Mouse (Mus musculus): ENCODE data around the gene Tmem19. TPM values are rescaled to one million over a fixed set of nuclear protein-coding genes. Genes with fewer than 3 reads are reported as not detected.

Tmem19 gene
- total RNA-seq, 1 experiment from 2014 or later, result 22.2 TPM

DNA sequence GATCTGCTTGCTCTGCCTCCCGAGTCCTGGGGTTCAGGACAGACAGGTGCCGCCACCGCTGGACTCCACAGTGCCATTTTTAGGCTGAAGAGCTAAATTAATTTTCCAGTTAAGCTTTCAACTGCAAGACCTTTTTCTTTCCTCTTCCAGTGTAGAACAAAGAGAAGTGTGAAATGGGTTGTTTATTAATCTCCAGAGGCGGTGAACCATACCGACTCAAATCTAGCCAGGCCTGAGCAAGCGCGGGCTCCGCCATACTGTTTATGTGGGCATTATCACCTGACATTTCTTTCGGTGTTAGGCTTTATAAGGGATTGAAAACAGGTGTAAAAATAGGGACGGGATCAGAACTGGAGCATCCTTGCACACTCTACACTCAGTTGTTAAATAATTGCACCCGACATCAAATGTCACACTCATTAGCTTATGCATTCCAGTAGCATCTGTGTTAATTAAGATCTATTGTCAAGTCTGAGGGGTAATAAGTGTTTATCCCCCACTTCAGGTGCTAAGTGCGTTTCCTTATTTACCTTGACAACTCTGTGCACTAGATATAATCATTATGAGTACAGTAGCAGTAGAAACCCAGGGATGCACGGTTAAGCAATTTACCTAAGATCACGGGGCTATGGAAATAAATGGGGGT, 48.5 kb downstream of the Tmem19 start:
- no peak for ATAC-seq (replicated peaks; ENCODE audit: low read depth, poor library complexity, severe bottlenecking)

DNA sequence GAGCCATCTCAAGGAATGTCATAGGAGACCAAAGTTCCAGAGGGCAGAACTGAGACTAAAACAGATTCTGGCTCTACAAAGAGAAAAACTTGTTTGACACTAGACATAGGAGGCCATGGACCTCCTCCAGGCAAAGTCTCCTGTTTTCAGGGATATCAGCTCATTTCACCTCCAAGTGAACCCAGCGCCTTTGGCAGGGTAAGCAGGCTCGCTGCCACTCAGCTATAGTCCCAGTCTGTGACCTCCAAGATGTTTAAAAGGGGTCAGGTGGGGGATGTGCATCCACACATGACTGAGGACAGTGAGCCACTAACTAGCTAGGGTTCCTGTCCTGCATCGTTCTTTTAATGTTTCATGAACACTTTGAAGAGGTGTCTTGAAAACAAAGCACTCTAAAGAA, 49.6 kb downstream of the Tmem19 start:
- ATAC-seq (replicated peaks; ENCODE audit: low read depth, poor library complexity, severe bottlenecking), result no peak

DNA sequence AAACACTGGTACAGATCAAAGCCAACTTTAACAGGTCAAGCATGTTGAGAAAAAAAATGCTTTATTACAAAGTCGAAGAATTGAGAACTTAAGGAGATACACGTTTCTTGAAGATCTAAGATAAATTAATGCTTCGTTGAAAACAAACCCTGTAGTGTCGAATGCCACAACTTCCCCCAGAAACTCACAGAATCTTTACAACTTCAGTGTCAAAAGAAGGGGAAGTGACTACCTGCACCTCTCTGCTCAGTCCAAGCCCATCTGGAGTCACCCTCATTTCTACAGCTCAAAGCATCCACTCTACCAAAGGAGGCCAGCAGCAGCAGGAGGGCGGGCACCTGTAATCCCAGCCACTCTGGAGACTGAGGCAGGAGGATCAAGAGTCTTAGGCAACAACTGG, 50.1 kb downstream of the Tmem19 start:
- ATAC-seq (replicated peaks; ENCODE audit: low read depth, poor library complexity, severe bottlenecking), result peak; percentile 42

DNA sequence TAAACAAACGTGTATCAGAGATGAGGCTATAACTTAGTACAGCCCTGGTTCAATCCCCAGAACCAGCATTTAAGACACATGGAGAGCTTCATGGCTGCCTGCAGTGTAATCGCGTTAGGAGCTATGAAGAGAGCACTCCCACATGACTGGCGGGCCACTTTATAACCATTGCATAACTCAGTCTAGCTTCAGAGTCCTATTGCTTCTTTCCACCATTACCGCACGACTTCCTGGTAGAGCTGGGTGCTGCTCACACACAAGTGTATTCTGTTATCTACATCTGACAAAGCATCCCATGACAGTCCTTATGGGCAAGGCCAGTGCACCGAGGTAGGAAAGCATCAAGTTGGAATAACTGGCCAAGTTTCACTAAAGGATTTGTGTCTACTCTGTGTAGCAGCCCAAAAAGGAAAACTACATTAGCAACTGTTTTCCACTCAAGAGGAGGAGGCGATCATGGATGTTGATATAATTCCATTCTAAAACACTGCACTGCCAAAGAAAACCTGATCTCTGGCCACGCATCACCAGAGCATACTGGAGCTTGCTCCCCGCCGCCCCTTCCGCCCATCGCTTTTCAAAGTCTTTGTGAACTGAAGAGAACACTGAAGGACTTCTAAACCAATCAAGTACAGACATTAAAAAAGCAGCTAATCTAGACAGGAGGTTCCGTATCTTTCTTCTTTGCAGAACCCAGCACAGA, 50.9 kb downstream of the Tmem19 start:
- peak; percentile 24 for ATAC-seq (replicated peaks; ENCODE audit: low read depth, poor library complexity, severe bottlenecking)

DNA sequence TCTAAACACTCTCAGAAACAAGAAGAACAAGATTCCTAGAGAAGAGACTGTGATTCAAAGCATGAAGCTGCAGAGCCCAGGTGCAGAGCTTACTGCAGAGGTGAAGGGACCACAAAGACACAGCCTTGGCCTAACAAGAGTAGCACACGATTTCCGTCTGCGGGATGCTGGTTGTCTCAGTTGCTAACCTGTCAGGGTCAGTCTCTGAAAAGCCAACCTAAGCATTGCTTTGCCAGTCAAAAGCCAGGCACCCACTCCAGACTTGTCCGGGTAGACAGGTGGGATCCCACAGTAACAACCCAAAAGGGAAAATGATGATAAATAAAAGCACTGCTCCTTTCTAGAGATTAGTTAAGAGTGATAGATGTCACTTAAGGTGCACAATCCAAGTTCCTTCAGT, 53.1 kb downstream of the Tmem19 start:
- ATAC-seq (replicated peaks; ENCODE audit: low read depth, poor library complexity, severe bottlenecking), result no peak

DNA sequence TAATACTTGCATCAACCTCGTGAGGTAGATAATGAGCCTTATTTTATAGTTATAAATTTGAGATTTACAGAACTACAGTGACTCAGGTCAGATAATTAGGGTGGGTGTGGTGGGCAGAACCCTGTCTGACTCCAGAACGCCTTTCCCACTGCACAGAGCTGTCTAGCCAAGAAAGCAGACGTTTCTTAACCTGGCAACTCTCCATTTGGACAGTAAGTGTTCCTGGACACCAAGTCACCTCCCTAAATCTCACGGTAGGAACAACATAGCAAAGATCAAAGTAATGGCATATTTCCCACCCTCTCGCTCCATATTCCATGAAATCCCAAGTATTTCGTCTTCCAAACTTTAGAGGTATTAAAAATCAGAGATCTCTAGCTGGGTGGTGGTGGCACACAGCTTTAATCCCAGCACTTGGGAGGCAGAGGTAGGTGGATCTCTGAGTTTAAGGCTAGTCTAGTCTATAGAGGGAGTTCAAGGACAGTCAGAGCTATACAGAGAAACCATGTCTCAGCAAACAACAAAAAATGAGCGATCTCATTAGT, 54.9 kb downstream of the Tmem19 start:
- ATAC-seq (replicated peaks; ENCODE audit: low read depth, poor library complexity, severe bottlenecking), result no peak

DNA sequence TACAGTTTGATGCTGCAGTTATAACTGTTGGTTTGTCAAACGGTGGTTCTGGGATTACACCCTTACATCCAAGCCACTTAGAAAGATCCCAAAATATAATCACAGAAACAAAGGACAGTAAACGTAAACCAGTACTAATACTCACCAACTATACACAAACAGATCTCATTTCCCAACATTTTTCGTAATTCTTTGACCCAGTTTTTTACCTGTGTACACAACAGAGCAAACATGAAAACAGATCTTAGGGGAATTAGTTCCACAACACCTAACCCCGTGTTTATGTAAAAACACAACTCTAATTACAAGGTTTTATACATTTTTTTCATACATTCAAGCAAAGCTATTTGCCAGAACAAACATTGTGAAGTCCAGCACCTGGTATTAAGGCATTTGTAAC, 63.6 kb downstream of the Tmem19 start:
- no peak for ATAC-seq (replicated peaks; ENCODE audit: low read depth, poor library complexity, severe bottlenecking)

DNA sequence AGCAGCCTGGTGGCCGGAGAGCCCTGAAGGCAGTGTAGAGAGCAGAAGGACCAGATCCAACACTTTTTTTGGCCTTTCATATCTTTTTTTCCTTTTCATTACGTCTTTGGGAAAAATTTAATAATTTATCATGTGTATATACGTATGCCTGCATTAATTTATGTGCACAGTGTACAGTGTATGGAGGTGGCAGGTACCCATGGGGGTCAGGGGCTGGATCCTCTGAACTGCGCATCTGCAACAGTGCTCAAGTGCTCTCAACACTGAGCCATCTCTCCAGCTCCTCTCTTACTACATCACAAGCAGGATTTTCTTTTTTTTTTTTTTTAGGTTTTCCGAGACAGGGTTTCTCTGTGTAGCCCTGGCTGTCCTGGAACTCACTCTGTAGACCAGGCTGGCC, 64.7 kb downstream of the Tmem19 start:
- no peak for ATAC-seq (replicated peaks; ENCODE audit: low read depth, poor library complexity, severe bottlenecking)

DNA sequence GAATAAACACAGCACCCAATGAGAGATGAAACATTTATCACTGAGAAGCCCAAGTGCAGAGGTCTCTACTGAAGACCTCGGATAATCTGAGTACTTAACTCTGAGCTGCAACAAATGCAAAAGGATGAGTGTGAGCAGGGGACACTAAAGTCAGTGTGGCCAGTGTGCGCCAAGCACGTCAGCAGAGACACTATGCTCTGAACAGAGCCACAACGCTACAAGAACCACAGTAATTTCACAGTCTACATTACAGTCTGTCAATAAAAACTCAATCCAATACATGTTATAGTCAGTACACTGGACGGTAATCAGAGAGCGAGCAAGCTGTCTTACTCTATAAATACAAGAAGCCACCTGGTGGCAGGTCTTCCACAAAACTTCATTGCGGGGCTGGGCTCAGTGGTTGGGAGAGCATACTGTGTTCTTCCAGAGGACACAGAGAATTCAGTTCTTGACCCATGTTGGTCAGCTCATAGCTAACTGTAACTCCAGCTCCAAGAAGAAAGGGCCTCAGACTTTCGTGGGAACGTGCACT, 65.8 kb downstream of the Tmem19 start:
- 0 out of 2 replicates have a peak, but pooled peaks have one; percentile 60 for ATAC-seq (replicated peaks; ENCODE audit: low read depth, poor library complexity, severe bottlenecking)

DNA sequence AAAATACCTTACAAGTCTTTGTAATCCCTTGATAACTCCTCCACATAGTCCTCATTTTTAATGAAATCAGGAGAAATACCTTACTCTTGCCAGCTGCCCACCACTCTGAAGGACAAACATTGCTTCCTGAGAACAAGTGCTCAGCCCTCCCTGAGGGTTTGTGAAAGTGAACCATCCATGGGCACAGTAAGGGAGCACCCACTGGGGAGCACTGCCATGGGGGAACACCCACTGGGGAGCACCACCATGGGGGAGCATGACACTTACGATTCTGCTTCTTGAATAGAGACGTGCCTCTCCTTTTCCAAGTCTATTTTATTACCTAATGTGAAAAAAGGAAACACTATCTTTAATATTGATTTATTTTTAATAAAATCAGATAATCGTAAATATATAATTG, 67.1 kb downstream of the Tmem19 start:
- no peak for ATAC-seq (replicated peaks; ENCODE audit: low read depth, poor library complexity, severe bottlenecking)

DNA sequence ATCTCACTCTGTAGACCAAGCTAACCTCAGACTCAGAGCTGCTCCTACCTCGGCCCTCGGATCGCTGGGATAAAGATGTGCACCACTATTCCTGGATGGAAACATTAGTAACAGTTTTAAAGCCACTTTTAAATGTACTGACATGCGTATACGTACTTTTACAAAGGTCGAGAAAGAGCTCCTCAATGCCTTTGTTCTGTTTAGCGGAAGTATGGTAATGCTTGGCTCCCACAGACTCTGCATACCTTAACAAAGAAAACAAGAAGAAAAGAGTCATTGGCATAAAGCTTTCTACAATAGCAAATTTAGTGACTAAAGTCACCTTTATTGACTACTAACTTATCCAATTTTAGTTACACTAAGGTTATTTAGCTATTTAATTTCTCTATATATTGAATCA, 67.6 kb downstream of the Tmem19 start:
- ATAC-seq (replicated peaks; ENCODE audit: low read depth, poor library complexity, severe bottlenecking), result no peak

DNA sequence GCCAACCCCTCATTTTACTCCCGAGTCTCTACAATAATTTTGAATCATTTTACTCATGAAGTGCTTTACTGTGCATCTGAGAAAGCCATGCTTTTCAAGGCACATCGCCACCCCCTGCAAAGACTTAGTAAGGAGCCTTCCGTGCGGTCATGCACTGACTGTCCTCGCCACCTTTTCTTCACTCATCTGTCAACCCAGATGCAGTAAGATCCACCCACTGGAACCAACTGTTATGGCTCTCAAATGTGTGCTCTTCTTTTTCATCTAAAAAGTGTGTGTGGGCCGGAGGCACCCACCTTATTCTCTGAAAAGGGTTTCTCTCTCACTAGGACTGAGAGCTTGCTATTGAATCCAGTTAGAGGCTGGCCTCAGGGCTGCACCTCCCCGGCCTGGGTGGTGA, 68.4 kb downstream of the Tmem19 start:
- no peak for ATAC-seq (replicated peaks; ENCODE audit: low read depth, poor library complexity, severe bottlenecking)

DNA sequence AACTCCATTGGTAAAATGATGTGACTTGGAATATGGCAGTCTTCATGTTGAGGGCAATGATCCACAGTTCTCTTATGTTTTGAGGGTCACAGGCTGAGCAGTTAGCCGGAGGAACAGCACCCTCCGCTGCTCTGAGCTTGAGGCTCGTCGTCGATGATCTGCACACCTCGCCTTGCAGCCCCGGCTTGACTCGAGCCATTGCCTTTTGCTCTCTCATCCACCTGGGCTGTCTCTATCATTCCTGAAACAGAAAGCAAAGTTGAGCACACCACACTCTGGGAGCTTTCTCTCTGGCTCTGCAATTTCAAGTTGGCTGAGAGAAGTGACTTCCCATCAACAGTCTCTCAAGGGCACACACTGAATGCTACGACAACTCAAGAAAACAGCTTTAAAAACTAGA, 71.6 kb downstream of the Tmem19 start:
- ATAC-seq (replicated peaks; ENCODE audit: low read depth, poor library complexity, severe bottlenecking), result no peak

Other genes starting within 250 kb of the Tmem19 start
- not detected in 2 replicates for gene Tph2, start 177.5 kb downstream of the Tmem19 start, total RNA-seq (2017)
- gene Tbc1d15, start 111.0 kb downstream of the Tmem19 start, total RNA-seq (2017), result 41.5 and 58.2 TPM in 2 replicates
- 38.3 and 43.0 TPM in 2 replicates for gene Rab21, start 46.9 kb downstream of the Tmem19 start, total RNA-seq (2017)
- 10.0 and 11.7 TPM in 2 replicates for gene Thap2, start 21.9 kb upstream of the Tmem19 start, total RNA-seq (2017)
- 39.7 and 62.4 TPM in 2 replicates for gene Zfc3h1, start 22.5 kb upstream of the Tmem19 start, total RNA-seq (2017)
- not detected in 2 replicates for gene A930009A15Rik, start 207.5 kb upstream of the Tmem19 start, total RNA-seq (2017)
- gene Lgr5, start 225.3 kb upstream of the Tmem19 start, total RNA-seq (2017), result 0.05 and 0.78 TPM in 2 replicates